Mouse (Mus musculus) ES-Bruce4 (cell line): ENCODE results near the gene Dnah17. TPM values are rescaled to one million over a fixed set of nuclear protein-coding genes. Genes with fewer than 3 reads are reported as not detected.

ENCODE experiments used
- H3K27ac ChIP-seq: 2 replicates; pipeline ENCODE4 v1.5.1; 2012; ENCODE audit warnings: low read length, inconsistent platforms; ENCODE audit not compliant: insufficient read depth
- H3K27me3 ChIP-seq: 2 replicates; pipeline ENCODE4 v1.6.1; 2012; ENCODE audit warnings: mild to moderate bottlenecking, low read length, inconsistent platforms; ENCODE audit not compliant: control insufficient read depth, poor library complexity, insufficient read depth, severe bottlenecking
- H3K36me3 ChIP-seq: 2 replicates; pipeline ENCODE4 v1.6.1; 2012; ENCODE audit warnings: inconsistent platforms, mild to moderate bottlenecking, low read length, moderate library complexity; ENCODE audit not compliant: control insufficient read depth, poor library complexity, insufficient read depth, severe bottlenecking
- H3K4me1 ChIP-seq: one replicate; pipeline ENCODE4 v1.8.1; 2011; ENCODE audit warnings: low read length; ENCODE audit not compliant: control insufficient read depth, insufficient read depth
- H3K4me3 ChIP-seq: 2 replicates; pipeline ENCODE4 v1.5.1; 2011; ENCODE audit warnings: low read depth, mild to moderate bottlenecking, low read length
- H3K9ac ChIP-seq: 2 replicates; pipeline ENCODE4 v1.6.1; 2012; ENCODE audit warnings: low read depth, mild to moderate bottlenecking, inconsistent platforms; ENCODE audit not compliant: poor library complexity, severe bottlenecking
- H3K9me3 ChIP-seq: replicated peaks from 2 replicates; pipeline ENCODE4 v1.6.1; 2012; ENCODE audit warnings: mild to moderate bottlenecking, low read length, inconsistent platforms; ENCODE audit not compliant: control insufficient read depth, poor library complexity, insufficient read depth, severe bottlenecking
- CTCF ChIP-seq: IDR thresholded peaks from one replicate; pipeline ENCODE4 v1.8.1; 2011; ENCODE audit warnings: low read depth, low read length
- EP300 ChIP-seq: IDR thresholded peaks from 2 replicates; pipeline ENCODE4 v1.6.1; 2011; ENCODE audit warnings: low read depth, low read length; ENCODE audit not compliant: insufficient read depth
- POLR2A ChIP-seq: IDR thresholded peaks from one replicate; pipeline ENCODE4 v1.8.1; 2011; ENCODE audit warnings: low read length; ENCODE audit not compliant: insufficient read depth
- polyA plus RNA-seq: library from polyadenylated mRNA; stranded (reverse); fragments of >200 nt; gene quantifications from 2 replicates; pipeline ENCODE4 v1.2.4, GENCODE M21; 2011; ENCODE audit warnings: low read depth; ENCODE audit not compliant: missing spikeins, insufficient read depth, insufficient read length

The Dnah17 gene
- polyA plus RNA-seq, 1 experiment: 0.49 TPM

GRCm38 (mm10) chr11:118049641-118050040 lies 80.8 kb downstream of the Dnah17 start:
- Histone ChIP-seq H3K9me3 (no peaks in the 10 kb centered on the region), H3K4me1 (peaks cover 2% of the 10 kb centered on the region), H3K27ac (no peak overlapping the region), H3K27me3 (no peaks in the 10 kb centered on the region), H3K4me3 (no peak overlapping the region), H3K9ac (no peak overlapping the region), H3K36me3 (no peaks in the 10 kb centered on the region)
- no peak for TF ChIP-seq POLR2A
- TF ChIP-seq CTCF: no peak
- no peak for TF ChIP-seq EP300

- no peak for TF ChIP-seq POLR2A
- TF ChIP-seq EP300: no peak
- Histone ChIP-seq H3K9me3 (no peaks in the 10 kb centered on the region), H3K27me3 (no peaks in the 10 kb centered on the region), H3K4me3 (no peak overlapping the region), H3K27ac (no peak overlapping the region), H3K9ac (no peak overlapping the region), H3K4me1 (no peaks in the 10 kb centered on the region), H3K36me3 (no peaks in the 10 kb centered on the region)
Observed at GRCm38 (mm10) chr11:118043293-118043907, 87.0 kb downstream of the Dnah17 start.

DNA sequence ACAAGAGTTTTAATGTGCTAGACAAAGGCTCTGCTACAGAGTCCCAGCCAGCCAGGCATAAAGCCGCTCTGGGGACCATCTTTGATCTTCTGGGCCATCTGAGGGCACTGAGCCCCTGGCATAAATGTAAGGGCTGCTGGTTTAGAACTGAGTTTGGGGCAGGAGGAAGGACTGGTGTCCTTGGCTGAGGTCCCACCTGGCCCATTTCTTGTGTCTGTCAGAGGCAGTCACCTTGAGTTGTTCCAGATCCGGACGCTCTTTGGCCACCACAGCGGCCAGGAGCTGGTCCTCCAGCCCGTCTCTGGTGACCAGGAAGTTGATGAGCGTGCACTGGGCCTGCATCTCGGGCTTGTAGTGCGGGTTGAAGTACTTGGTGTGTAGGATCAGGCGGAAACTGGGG lies 87.6 kb downstream of the Dnah17 start:
- Histone ChIP-seq H3K4me1 (no peaks in the 10 kb centered on the region), H3K9ac (no peak overlapping the region), H3K27me3 (no peaks in the 10 kb centered on the region), H3K36me3 (no peaks in the 10 kb centered on the region), H3K9me3 (no peaks in the 10 kb centered on the region), H3K27ac (no peak overlapping the region), H3K4me3 (no peak overlapping the region)
- no peak for TF ChIP-seq CTCF
- TF ChIP-seq POLR2A: no peak
- no peak for TF ChIP-seq EP300

GRCm38 (mm10) chr11:118035068-118035467 lies 95.4 kb downstream of the Dnah17 start:
- Histone ChIP-seq H3K36me3 (no peaks in the 10 kb centered on the region), H3K27ac (peak overlapping the region; percentile 4)

DNA sequence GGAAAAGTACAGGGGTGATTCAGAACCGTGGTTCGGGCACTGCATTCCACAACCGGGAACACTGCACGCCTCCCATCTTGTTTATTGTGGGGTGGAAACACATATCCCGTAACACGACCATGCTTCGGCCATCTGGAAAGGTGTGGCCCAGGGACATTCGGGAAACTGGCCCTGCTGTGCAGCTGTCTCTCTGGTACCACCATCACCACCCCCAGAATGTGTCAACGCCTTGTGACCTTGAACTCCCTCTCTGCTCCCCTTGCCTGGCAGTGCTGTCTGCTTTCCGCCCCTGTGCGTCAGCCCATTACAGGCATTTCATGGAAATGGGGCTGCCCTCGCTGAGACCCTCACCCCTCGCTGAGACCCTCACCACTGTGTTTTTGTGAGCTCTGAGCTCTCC lies 96.0 kb downstream of the Dnah17 start:
- no peak overlapping the region for H3K4me3 ChIP-seq
- H3K9me3 ChIP-seq: peaks cover 9% of the 10 kb centered on the region
- no peaks in the 10 kb centered on the region for H3K4me1 ChIP-seq
- no peak for TF ChIP-seq POLR2A
- peak; percentile 89; the same call in 1 of the 2 replicates for TF ChIP-seq EP300
- H3K27me3 ChIP-seq: no peaks in the 10 kb centered on the region
- H3K27ac ChIP-seq: peak overlapping the region; percentile 4; the same call in 1 of the 2 replicates
- H3K36me3 ChIP-seq: no peaks in the 10 kb centered on the region
- no peak overlapping the region for H3K9ac ChIP-seq

More at GRCm38 (mm10) chr11:118035068-118035467, 95.4 kb downstream of the Dnah17 start:
- Histone ChIP-seq H3K9me3 (peaks cover 9% of the 10 kb centered on the region), H3K4me1 (no peaks in the 10 kb centered on the region), H3K4me3 (no peak overlapping the region), H3K27me3 (no peaks in the 10 kb centered on the region), H3K9ac (no peak overlapping the region)
- TF ChIP-seq CTCF: no peak
- no peak for TF ChIP-seq POLR2A
- TF ChIP-seq EP300: 0 out of 2 replicates have a peak, but pooled peaks have one; percentile 43

- Histone ChIP-seq H3K4me3 (no peak overlapping the region), H3K9me3 (peaks cover 9% of the 10 kb centered on the region), H3K27ac (no peak overlapping the region), H3K36me3 (no peaks in the 10 kb centered on the region), H3K27me3 (no peaks in the 10 kb centered on the region), H3K9ac (no peak overlapping the region), H3K4me1 (no peaks in the 10 kb centered on the region)
- TF ChIP-seq POLR2A (no peak), EP300 (no peak), CTCF (no peak)
Observed at GRCm38 (mm10) chr11:118031134-118031533, 99.3 kb downstream of the Dnah17 start.
